Mouse (Mus musculus): ENCODE measurements around the gene Kcnh8. TPM values are rescaled to one million over a fixed set of nuclear protein-coding genes. Genes with fewer than 3 reads are reported as not detected.

Kcnh8 gene
- polyA plus RNA-seq, 1 experiment from 2014 or later: not detected

- H3K4me2 ChIP-seq: no peak overlapping the region
- no peaks in the 10 kb centered on the region for H3K27me3 ChIP-seq
- no peaks in the 10 kb centered on the region for H3K4me1 ChIP-seq (replicated peaks)
- H3K9me3 ChIP-seq (replicated peaks): no peaks in the 10 kb centered on the region
- WGBS (ENCODE audit: insufficient replicate concordance): 62% methylated on average over 4 of the region's 4 CpGs
- ATAC-seq (ENCODE audit: insufficient read depth): no peak
- no peak overlapping the region for H3K27ac ChIP-seq (replicated peaks)
- H3K9ac ChIP-seq: no peak overlapping the region
- H3K36me3 ChIP-seq (replicated peaks): no peaks in the 10 kb centered on the region
- H3K4me3 ChIP-seq (replicated peaks): no peak overlapping the region
Measured at GRCm38 (mm10) chr17:52829678-52830077, 227.2 kb downstream of the Kcnh8 start.

GRCm38 (mm10) chr17:52873195-52873594, 270.7 kb downstream of the Kcnh8 start:
- Histone ChIP-seq H3K9ac (no peak overlapping the region), H3K27ac (replicated peaks) (no peak overlapping the region), H3K36me3 (replicated peaks) (no peaks in the 10 kb centered on the region), H3K9me3 (replicated peaks) (no peaks in the 10 kb centered on the region), H3K4me1 (replicated peaks) (no peaks in the 10 kb centered on the region), H3K4me2 (no peak overlapping the region), H3K4me3 (replicated peaks) (no peak overlapping the region), H3K27me3 (no peaks in the 10 kb centered on the region)
- 63% methylated on average over 3 of the region's 3 CpGs for WGBS (ENCODE audit: insufficient replicate concordance)
- ATAC-seq (ENCODE audit: insufficient read depth): no peak

- ATAC-seq (ENCODE audit: insufficient read depth): no peak
- H3K4me1 ChIP-seq (replicated peaks): no peaks in the 10 kb centered on the region
- no peak overlapping the region for H3K27ac ChIP-seq (replicated peaks)
- 31% methylated on average over 1 of the region's 1 CpGs for WGBS (ENCODE audit: insufficient replicate concordance)
- no peak overlapping the region for H3K4me2 ChIP-seq
- no peaks in the 10 kb centered on the region for H3K36me3 ChIP-seq (replicated peaks)
- H3K4me3 ChIP-seq (replicated peaks): no peak overlapping the region
- no peaks in the 10 kb centered on the region for H3K9me3 ChIP-seq (replicated peaks)
- H3K9ac ChIP-seq: no peak overlapping the region
- H3K27me3 ChIP-seq: no peaks in the 10 kb centered on the region
Measured at GRCm38 (mm10) chr17:52878964-52879363, 276.5 kb downstream of the Kcnh8 start.

GRCm38 (mm10) chr17:52880051-52880450, 277.5 kb downstream of the Kcnh8 start:
- no peak overlapping the region for H3K9ac ChIP-seq
- ATAC-seq (ENCODE audit: insufficient read depth): no peak
- H3K27ac ChIP-seq (replicated peaks): no peak overlapping the region
- H3K4me1 ChIP-seq (replicated peaks): no peaks in the 10 kb centered on the region
- no peak overlapping the region for H3K4me3 ChIP-seq (replicated peaks)
- WGBS (ENCODE audit: insufficient replicate concordance): 67% methylated on average over 2 of the region's 2 CpGs
- H3K4me2 ChIP-seq: no peak overlapping the region
- no peaks in the 10 kb centered on the region for H3K9me3 ChIP-seq (replicated peaks)
- no peaks in the 10 kb centered on the region for H3K36me3 ChIP-seq (replicated peaks)
- no peaks in the 10 kb centered on the region for H3K27me3 ChIP-seq

GRCm38 (mm10) chr17:52885210-52885609, 282.7 kb downstream of the Kcnh8 start:
- WGBS (ENCODE audit: insufficient replicate concordance): 41% methylated on average over 1 of the region's 1 CpGs
- H3K4me3 ChIP-seq (replicated peaks): no peak overlapping the region
- ATAC-seq (ENCODE audit: insufficient read depth): no peak

GRCm38 (mm10) chr17:52920519-52921106, 318.1 kb downstream of the Kcnh8 start:
- ATAC-seq (ENCODE audit: insufficient read depth): no peak
- WGBS (ENCODE audit: insufficient replicate concordance): 34% methylated on average over 3 of the region's 3 CpGs
- no peaks in the 10 kb centered on the region for H3K4me1 ChIP-seq (replicated peaks)
- no peaks in the 10 kb centered on the region for H3K36me3 ChIP-seq (replicated peaks)
- no peak overlapping the region for H3K4me2 ChIP-seq
- no peak overlapping the region for H3K27ac ChIP-seq (replicated peaks)
- H3K9me3 ChIP-seq (replicated peaks): no peaks in the 10 kb centered on the region
- H3K9ac ChIP-seq: no peak overlapping the region
- no peaks in the 10 kb centered on the region for H3K27me3 ChIP-seq
- no peak overlapping the region for H3K4me3 ChIP-seq (replicated peaks)

More at GRCm38 (mm10) chr17:52885210-52885609, 282.7 kb downstream of the Kcnh8 start:
- Histone ChIP-seq H3K4me2 (no peak overlapping the region), H3K27ac (replicated peaks) (no peak overlapping the region), H3K36me3 (replicated peaks) (no peaks in the 10 kb centered on the region), H3K27me3 (no peaks in the 10 kb centered on the region), H3K9me3 (replicated peaks) (no peaks in the 10 kb centered on the region), H3K4me1 (replicated peaks) (no peaks in the 10 kb centered on the region), H3K9ac (no peak overlapping the region)

- H3K27me3 ChIP-seq: no peaks in the 10 kb centered on the region
- ATAC-seq (ENCODE audit: insufficient read depth): no peak
Measured at GRCm38 (mm10) chr17:52943966-52944365, 341.5 kb downstream of the Kcnh8 start.

GRCm38 (mm10) chr17:52972735-52973134, 370.2 kb downstream of the Kcnh8 start:
- no peak for ATAC-seq (ENCODE audit: insufficient read depth)
- H3K9me3 ChIP-seq (replicated peaks): no peaks in the 10 kb centered on the region
- no peak overlapping the region for H3K4me3 ChIP-seq (replicated peaks)
- H3K4me1 ChIP-seq (replicated peaks): no peaks in the 10 kb centered on the region
- 43% methylated on average over 1 of the region's 1 CpGs for WGBS (ENCODE audit: insufficient replicate concordance)
- H3K27ac ChIP-seq (replicated peaks): no peak overlapping the region
- no peak overlapping the region for H3K4me2 ChIP-seq
- H3K36me3 ChIP-seq (replicated peaks): no peaks in the 10 kb centered on the region
- no peaks in the 10 kb centered on the region for H3K27me3 ChIP-seq
- H3K9ac ChIP-seq: no peak overlapping the region

More at GRCm38 (mm10) chr17:52943966-52944365, 341.5 kb downstream of the Kcnh8 start:
- Histone ChIP-seq H3K4me2 (no peak overlapping the region), H3K27ac (replicated peaks) (no peak overlapping the region), H3K36me3 (replicated peaks) (no peaks in the 10 kb centered on the region), H3K4me1 (replicated peaks) (no peaks in the 10 kb centered on the region), H3K4me3 (replicated peaks) (no peak overlapping the region), H3K9ac (no peak overlapping the region), H3K9me3 (replicated peaks) (no peaks in the 10 kb centered on the region)

- Histone ChIP-seq H3K27me3 (no peaks in the 10 kb centered on the region), H3K27ac (replicated peaks) (no peak overlapping the region), H3K4me1 (replicated peaks) (no peaks in the 10 kb centered on the region), H3K4me3 (replicated peaks) (no peak overlapping the region), H3K4me2 (no peak overlapping the region), H3K9me3 (replicated peaks) (no peaks in the 10 kb centered on the region), H3K9ac (no peak overlapping the region), H3K36me3 (replicated peaks) (no peaks in the 10 kb centered on the region)
- ATAC-seq (ENCODE audit: insufficient read depth): no peak
- WGBS (ENCODE audit: insufficient replicate concordance): 73% methylated on average over 4 of the region's 4 CpGs
Measured at GRCm38 (mm10) chr17:52980958-52981357, 378.4 kb downstream of the Kcnh8 start.
